Mouse (Mus musculus) hindbrain, embryonic 10.5 days (tissue): Measurements from ENCODE around the gene Cend1. TPM values are rescaled to one million over a fixed set of nuclear protein-coding genes. Genes with fewer than 3 reads are reported as not detected.

Experiments used
- DNase-seq: peaks from one replicate; pipeline ENCODE4 v3.0.0-alpha.2; 2017; ENCODE audit warnings: low spot score
- H3K27ac ChIP-seq: fragments of 300-500 bp; sonication (generic); 2 replicates; pipeline ENCODE4 v1.5.1; 2016; ENCODE audit warnings: mild to moderate bottlenecking, moderate library complexity
- H3K27me3 ChIP-seq: fragments of 300-500 bp; sonication (generic); 2 replicates; pipeline ENCODE4 v1.6.1; 2016; ENCODE audit warnings: mild to moderate bottlenecking; ENCODE audit not compliant: poor library complexity, insufficient read depth, severe bottlenecking
- H3K36me3 ChIP-seq: fragments of 300-500 bp; sonication (generic); 2 replicates; pipeline ENCODE4 v1.6.1; 2016; ENCODE audit warnings: mild to moderate bottlenecking, moderate library complexity
- H3K4me1 ChIP-seq: fragments of 300-500 bp; sonication (generic); replicated peaks from 2 replicates; pipeline ENCODE4 v1.6.1; 2016; ENCODE audit warnings: mild to moderate bottlenecking
- H3K4me3 ChIP-seq: fragments of 300-500 bp; sonication (generic); 2 replicates; pipeline ENCODE4 v1.5.1; 2016; ENCODE audit warnings: mild to moderate bottlenecking, moderate library complexity
- H3K9me3 ChIP-seq: fragments of 300-500 bp; sonication (generic); 2 replicates; pipeline ENCODE4 v1.6.1; 2016; ENCODE audit warnings: mild to moderate bottlenecking, moderate library complexity
- WGBS: fragments of 180-500 bp; shearing (Covaris S2); methylation state at CpG from one replicate; pipeline ENCODE4 v1.1.7; 2016; 5-methylcytosine and 5-hydroxymethylcytosine counted together
- polyA plus RNA-seq: library from polyadenylated mRNA; unstranded; fragments of >200 nt; fragmentation: Nextera tagmentation; extraction: Ambion mirVana; gene quantifications from 2 replicates; pipeline ENCODE4 v1.2.1, GENCODE M21; 2016

Cend1 gene
- polyA plus RNA-seq, result 11.5 and 21.9 TPM in 2 replicates

DNA sequence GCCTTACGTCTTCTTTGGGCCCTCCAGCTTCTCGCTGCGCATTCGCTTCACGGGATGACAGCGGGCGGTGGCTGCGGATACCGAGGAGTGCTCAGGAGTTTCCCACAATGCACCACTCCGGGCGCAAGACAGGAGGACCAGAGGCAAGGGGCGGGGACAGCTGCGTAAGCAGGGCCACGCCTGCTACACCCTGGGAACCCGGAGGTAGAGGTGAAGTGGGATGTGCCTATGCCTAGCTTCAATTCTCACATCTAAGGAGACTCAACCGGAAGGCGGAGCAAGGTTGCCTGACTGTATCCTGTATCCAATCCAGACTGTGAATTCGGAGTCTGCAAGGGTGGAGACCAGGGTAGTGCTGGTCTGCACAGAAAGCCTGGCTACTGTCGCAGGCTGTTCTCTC is at the start of gene Cend1:
TSS of gene Cend1 (minus strand) at position 182 of the 400 bp plus-strand sequence.
- WGBS, result 3% methylated on average over 19 of the region's 19 CpGs
- DNase-seq, result peak; percentile 76
- peaks cover 51% of the 10 kb centered on the region for H3K4me1 ChIP-seq
- H3K9me3 ChIP-seq, result no peaks in the 10 kb centered on the region
- peaks cover 9% of the 10 kb centered on the region; the same call in 1 of the 2 replicates for H3K27me3 ChIP-seq
- H3K36me3 ChIP-seq, result peaks cover 36% of the 10 kb centered on the region
- peak within 1 kb of the TSS; percentile 77 for H3K27ac ChIP-seq
- peak within 1 kb of the TSS; percentile 54 for H3K4me3 ChIP-seq

DNA sequence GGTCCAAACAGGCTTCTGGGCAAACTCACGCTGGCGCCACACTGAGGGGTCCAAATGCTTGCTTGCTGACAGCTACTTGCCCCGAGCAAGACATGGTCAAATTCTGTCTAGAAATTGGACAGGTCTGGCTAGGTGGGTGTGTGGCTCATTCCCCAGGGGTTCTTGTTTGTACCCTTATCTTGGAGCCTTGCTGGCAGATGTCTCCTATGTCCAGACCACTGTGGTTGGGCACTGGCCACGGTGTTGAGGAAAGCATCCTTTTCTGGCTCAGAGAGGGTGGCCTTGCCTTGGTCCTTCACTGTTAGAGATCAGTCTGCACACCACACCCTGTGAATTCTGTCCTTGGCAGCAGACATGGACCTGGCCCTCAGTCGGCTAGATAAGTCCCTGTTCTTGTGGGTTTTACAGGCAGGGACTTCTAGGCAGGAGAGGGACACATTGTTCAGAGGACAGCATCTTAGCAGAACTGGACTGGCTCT is 49.0 kb upstream of the Cend1 start:
- Histone ChIP-seq H3K4me3 (no peak overlapping the region), H3K9me3 (no peaks in the 10 kb centered on the region), H3K27me3 (peaks cover 45% of the 10 kb centered on the region), H3K27ac (no peak overlapping the region; the same call in 1 of the 2 replicates), H3K36me3 (no peaks in the 10 kb centered on the region), H3K4me1 (peaks cover 72% of the 10 kb centered on the region)
- WGBS, result 85% methylated on average over 5 of the region's 5 CpGs
- DNase-seq, result no peak

DNA sequence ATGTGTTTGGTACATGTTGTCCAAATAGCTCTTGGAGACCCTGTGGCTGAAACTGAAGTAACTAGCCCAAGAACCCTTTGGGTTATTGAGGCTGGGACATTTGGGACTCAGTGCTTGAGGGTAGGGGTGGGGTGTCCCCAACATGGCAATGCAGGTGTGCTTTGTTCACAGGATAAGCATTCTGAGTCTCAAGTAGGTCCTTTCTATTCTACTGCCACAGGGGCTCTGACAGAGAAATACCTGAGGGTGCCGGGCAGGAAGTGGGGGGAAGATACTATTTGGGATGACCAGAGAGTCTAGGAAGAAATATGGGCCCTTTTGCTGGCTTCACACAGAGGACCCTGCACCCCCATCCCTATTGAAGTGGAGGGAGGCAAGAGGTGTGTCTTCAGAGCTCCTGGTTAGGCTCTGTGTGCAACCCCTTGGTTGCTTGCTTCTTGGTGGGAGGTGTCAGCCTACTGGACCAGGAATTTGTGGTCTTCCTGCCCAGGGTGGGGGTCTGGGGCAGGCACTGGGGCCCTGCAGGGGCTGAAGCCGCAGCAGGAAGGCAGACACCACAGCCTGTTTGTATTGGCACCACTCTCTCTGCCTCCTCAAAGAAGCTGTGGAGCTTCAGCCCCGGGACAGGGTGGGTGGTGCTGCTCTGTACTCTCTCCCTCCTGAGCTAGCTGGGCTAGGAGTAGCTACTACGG is 48.4 kb upstream of the Cend1 start:
- Histone ChIP-seq H3K27ac (peak overlapping the region; percentile 23; the same call in 1 of the 2 replicates), H3K4me3 (no peak overlapping the region), H3K27me3 (peaks cover 39% of the 10 kb centered on the region), H3K4me1 (peaks cover 70% of the 10 kb centered on the region), H3K36me3 (peaks cover 2% of the 10 kb centered on the region), H3K9me3 (no peaks in the 10 kb centered on the region)
- 65% methylated on average over 4 of the region's 4 CpGs for WGBS
- no peak for DNase-seq

DNA sequence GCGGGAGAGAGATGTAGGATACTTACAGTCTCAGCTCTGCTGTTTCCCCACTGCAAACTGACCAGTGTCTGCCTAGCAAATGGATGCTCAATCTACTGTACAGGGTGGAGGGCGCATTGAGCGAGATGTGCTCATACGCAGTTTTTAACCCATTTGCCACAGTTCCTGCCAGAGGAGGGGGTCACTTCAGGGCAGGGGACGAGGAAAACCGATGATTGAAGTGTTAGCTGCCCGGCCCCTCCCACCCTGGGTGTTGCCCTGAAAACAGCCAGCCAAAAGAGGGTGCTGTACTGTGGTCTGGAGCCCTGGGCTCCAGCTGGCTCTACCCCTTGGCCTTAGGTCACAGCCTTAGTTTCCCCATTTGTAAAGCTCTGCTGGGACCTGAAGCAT is 47.7 kb upstream of the Cend1 start:
- Histone ChIP-seq H3K27ac (peak overlapping the region; percentile 99), H3K4me3 (peak overlapping the region; percentile 65), H3K4me1 (peaks cover 63% of the 10 kb centered on the region), H3K9me3 (no peaks in the 10 kb centered on the region), H3K27me3 (peaks cover 31% of the 10 kb centered on the region), H3K36me3 (peaks cover 10% of the 10 kb centered on the region)
- WGBS, result 20% methylated on average over 7 of the region's 7 CpGs
- DNase-seq, result no peak

DNA sequence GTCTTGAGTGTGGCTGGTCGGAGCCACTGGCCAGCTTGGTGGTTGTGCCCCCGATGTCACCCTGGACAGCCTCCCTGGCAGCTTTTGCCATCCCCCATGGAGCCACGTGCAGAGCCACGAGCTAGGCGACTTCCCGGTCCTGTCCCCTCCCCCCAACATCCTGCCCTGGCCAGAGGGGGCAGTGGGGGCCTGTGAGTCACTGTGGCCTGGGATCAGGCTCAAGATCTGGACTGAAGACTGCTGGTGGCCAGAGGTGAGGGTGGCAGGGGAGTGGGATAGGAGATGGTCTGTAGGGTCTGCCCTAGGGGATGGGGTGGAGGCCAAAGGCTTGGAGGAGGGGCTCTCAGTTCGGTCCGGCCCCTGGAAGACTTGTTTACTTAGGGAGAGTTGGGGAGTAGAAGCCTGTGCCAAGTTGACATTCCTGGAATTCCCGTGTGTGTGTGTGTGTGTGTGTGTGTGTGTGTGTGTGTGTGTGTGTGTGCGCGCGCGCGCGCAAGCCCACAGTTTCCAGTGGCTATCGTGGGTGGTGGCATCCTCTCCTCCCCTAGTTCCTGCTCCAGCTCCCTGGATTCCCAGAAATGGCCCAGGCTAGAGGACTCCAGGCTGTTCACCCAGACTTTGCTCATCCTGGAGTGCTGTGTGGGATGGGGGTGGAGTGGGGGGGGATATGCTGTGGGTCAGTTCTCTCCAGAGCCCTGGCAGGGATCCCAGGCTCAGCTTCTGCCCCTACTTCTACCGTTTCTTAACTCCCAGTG is 47.1 kb upstream of the Cend1 start:
- WGBS, result 6% methylated on average over 17 of the region's 17 CpGs
- Histone ChIP-seq H3K9me3 (no peaks in the 10 kb centered on the region), H3K27me3 (peaks cover 26% of the 10 kb centered on the region), H3K4me1 (peaks cover 58% of the 10 kb centered on the region), H3K4me3 (peak overlapping the region; percentile 65), H3K27ac (peak overlapping the region; percentile 99), H3K36me3 (peaks cover 16% of the 10 kb centered on the region)
- DNase-seq, result peak; percentile 70

DNA sequence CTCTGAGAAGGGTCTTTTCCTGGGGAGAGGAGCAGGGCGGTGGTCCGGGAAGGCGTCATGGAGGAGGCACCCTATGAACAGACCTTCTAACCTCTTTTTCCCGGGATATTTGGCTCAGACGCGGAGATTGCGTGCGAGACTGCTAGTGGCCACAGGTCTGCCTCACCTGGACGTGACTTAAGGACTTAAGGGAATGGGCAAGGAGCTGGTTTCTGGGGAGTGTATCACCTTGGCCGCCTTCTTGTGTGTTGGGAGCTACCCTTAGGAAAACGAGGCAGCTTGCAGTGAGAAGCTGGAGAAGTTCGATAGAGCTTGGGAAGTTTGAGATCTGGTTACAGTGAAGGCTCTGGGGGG is 46.5 kb upstream of the Cend1 start:
- Histone ChIP-seq H3K4me1 (peaks cover 51% of the 10 kb centered on the region), H3K27ac (peak overlapping the region; percentile 99), H3K4me3 (peak overlapping the region; percentile 65), H3K9me3 (no peaks in the 10 kb centered on the region), H3K27me3 (peaks cover 26% of the 10 kb centered on the region), H3K36me3 (peaks cover 22% of the 10 kb centered on the region)
- whole genome bisulfite sequencing, result 3% methylated on average over 12 of the region's 12 CpGs
- no peak for DNase-seq

DNA sequence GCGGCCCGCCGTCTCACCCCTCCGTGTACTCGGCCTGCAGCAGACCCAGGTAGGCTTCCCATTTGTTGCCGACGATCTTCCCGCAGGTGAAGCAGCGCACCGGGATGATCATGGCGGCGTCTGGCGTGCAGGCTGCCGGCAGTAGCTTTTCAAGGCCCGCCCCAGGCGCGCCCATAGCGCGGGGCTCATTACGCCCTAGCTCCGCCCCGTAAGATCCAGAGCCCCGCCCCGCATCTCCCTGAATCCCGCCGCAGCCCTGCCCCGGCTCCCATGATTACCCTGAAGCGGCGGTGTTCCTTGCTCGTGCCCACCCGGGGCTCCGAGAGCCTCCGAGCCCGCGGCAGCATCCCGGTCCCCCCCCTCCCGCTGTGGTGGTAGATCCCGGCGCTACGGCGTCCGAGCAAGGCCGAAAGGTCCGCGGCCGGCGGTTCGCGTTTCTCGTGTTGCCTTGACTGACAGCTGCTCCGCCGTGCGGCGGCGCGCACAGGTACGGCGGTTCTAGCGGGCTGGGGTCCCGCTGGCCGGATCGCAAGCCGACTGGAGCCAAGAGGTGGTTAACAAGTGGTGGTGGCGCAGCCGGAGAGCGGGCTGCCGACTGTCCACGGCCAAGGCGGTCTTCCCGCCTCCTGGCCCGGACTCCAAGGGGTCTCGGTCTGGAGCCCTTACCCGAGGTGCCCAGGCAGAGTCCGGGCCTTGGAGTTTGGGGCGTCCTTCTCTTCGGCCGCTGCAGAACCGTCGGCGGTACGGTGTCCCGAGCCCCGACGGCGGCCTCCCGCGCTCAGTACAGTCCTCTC is 45.9 kb upstream of the Cend1 start, which contains the start of the genes Polr2l and Tspan4:
TSS of gene Polr2l (minus strand) at position 122 of the 794 bp plus-strand sequence.
TSS of gene Tspan4 (plus strand) at position 230 of the 794 bp plus-strand sequence.
- H3K27ac ChIP-seq, result peak within 1 kb of the TSS; percentile 99
- DNase-seq, result peak; percentile 90
- WGBS, result under 1% methylated on average over 87 of the region's 87 CpGs
- H3K36me3 ChIP-seq, result peaks cover 28% of the 10 kb centered on the region
- H3K4me1 ChIP-seq, result peaks cover 51% of the 10 kb centered on the region
- H3K27me3 ChIP-seq, result peaks cover 26% of the 10 kb centered on the region
- H3K9me3 ChIP-seq, result no peaks in the 10 kb centered on the region
- H3K4me3 ChIP-seq, result peak within 1 kb of the TSS; percentile 65

DNA sequence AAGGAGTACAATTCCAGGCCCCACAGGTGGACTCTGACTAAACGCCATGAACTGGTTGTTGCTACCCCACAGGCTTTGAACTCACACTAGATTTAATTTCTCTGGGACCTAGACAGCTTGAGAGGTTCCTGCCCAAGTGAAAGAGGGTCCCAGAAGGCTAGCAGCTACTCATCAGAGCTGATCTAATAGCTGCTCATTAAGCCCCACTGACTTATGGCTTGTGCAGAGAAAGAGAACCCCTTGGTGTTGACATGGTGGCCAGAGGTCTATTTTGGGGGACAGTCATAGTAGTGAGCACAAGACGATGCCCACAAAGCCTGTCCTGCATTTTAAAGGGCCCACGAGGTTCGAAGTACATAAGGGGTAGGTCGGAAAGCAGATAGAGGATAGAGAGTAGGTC is 44.9 kb upstream of the Cend1 start:
- WGBS, result 12% methylated on average over 5 of the region's 5 CpGs
- Histone ChIP-seq H3K27me3 (peaks cover 26% of the 10 kb centered on the region), H3K27ac (peak overlapping the region; percentile 99; the same call in 1 of the 2 replicates), H3K9me3 (no peaks in the 10 kb centered on the region), H3K4me1 (peaks cover 62% of the 10 kb centered on the region), H3K36me3 (peaks cover 38% of the 10 kb centered on the region), H3K4me3 (peak overlapping the region; percentile 65)
- DNase-seq, result no peak

DNA sequence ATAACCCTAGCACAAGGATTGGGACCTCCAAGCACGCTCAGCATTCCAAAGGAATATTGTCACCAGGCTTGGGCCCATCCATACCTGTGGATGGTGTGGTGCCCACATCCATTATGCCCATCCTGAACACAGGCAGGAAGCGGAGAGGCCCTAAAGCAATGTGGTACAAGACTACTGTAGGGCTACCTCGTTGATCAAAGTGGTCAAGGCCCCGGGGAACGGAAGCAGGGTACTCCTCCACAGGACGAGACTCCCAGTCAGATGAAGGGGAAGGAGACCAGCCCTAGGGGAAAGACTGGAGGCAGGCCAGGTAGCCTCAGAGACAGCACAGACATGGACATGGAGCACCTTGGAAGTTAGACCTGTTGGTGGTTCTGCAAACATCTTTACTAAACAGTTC is 43.5 kb upstream of the Cend1 start:
- Histone ChIP-seq H3K27me3 (peaks cover 20% of the 10 kb centered on the region), H3K9me3 (no peaks in the 10 kb centered on the region), H3K4me3 (no peak overlapping the region), H3K4me1 (peaks cover 69% of the 10 kb centered on the region), H3K36me3 (peaks cover 39% of the 10 kb centered on the region), H3K27ac (no peak overlapping the region)
- no peak for DNase-seq
- WGBS, result 86% methylated on average over 6 of the region's 6 CpGs

DNA sequence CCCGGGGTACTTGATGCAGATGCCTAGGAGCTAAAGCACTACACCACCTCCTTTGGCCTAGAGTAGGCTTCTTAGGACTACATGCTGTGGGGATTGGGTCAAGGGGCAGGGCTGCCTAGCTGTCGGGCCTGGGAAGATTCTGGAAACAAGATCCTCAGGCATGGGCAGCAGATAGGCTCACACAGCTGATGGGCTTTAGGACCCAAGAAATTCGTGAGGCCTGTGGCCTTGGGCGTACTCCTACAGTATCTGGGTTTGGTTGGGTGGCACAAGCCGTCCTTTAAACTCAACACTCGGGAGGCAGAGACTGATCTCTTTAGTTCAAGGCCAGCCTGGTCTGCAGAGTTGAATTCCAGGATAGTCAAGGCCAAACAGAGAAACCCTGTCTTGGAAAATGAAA is 42.9 kb upstream of the Cend1 start:
- H3K27ac ChIP-seq, result no peak overlapping the region
- no peak for DNase-seq
- peaks cover 69% of the 10 kb centered on the region for H3K4me1 ChIP-seq
- H3K4me3 ChIP-seq, result no peak overlapping the region
- H3K9me3 ChIP-seq, result no peaks in the 10 kb centered on the region
- H3K36me3 ChIP-seq, result peaks cover 39% of the 10 kb centered on the region
- 82% methylated on average over 6 of the region's 6 CpGs for WGBS
- peaks cover 18% of the 10 kb centered on the region for H3K27me3 ChIP-seq

DNA sequence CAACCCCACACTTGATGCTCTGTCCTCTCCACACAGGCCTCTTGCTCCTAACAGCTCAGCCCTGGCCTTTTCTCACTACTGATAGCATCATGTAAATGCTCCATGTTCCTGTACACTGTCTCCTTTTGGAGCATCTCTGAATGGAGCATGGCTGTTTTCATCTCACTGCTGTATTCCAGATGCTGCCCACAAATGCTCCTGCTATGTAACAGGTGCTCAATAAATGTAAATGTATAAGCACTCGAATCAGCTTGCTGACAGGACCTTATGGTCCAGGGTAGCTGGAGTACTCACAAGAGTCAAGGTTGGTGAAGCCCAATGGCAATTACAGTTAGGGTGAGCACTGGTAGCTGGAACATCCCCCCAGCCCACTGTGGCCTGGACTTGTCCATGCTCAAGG is 41.9 kb upstream of the Cend1 start:
- peaks cover 67% of the 10 kb centered on the region for H3K4me1 ChIP-seq
- peaks cover 17% of the 10 kb centered on the region for H3K27me3 ChIP-seq
- H3K36me3 ChIP-seq, result peaks cover 39% of the 10 kb centered on the region
- no peaks in the 10 kb centered on the region for H3K9me3 ChIP-seq
- DNase-seq, result no peak
- no peak overlapping the region for H3K27ac ChIP-seq
- WGBS, result 91% methylated on average over 1 of the region's 1 CpGs
- no peak overlapping the region for H3K4me3 ChIP-seq

DNA sequence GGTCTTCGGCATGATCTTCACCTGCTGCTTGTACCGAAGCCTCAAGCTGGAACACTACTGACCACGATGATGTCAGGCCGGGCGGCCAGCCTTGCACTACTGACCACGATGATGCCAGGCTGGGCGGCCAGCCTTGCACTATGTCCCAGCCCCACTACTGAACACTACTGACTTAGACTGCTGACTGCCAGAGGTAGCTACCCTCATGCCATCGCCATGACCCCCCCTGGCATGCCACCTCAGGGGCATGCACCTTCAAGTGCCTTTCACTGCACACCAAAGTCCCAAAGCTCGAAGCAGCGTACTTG is 41.3 kb upstream of the Cend1 start:
- 96% methylated on average over 10 of the region's 10 CpGs for WGBS
- Histone ChIP-seq H3K27ac (no peak overlapping the region), H3K36me3 (peaks cover 39% of the 10 kb centered on the region), H3K4me3 (no peak overlapping the region), H3K9me3 (no peaks in the 10 kb centered on the region), H3K4me1 (peaks cover 65% of the 10 kb centered on the region), H3K27me3 (peaks cover 17% of the 10 kb centered on the region)
- DNase-seq, result no peak
